Mouse (Mus musculus): ENCODE measurements at regions not wholly inside any gene's neighbourhood (a gene's known extent, or its start where the extent isn't known, plus 50 kb on each side); places are given as distances from the start of the nearest gene placed in this dataset.

DNA sequence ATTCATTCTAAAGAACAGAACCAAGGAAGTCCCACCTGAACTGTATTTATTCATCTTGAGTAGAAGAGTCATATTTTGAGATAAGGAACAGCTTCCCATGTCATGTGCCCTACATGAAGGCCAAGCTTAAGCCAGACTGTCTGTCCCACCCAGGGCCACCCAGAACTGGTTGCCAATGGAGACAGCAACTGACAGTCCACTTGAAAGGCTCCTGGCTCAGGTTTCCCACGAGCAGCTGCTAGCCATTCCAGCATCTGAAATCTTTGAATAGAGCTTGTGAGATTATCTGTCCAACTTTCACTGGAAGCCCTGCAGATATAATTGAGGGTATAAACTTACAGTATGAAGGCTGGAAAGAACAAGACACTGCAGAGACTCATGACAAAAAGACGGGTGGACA, 1510.6 kb downstream of the Slc22a22 start:
- no peak for DNase-seq (ENCODE audit: low spot score)
- Histone ChIP-seq H3K9ac (no peak overlapping the region), H3K4me2 (replicated peaks) (no peak overlapping the region), H3K36me3 (replicated peaks; ENCODE audit: control insufficient read depth, insufficient read depth) (no peaks in the 10 kb centered on the region), H3K4me3 (replicated peaks; ENCODE audit: low read length) (no peak overlapping the region), H3K4me1 (replicated peaks; ENCODE audit: control insufficient read depth, insufficient read depth, low read length) (no peaks in the 10 kb centered on the region), H3K27ac (no peak overlapping the region), H3K27me3 (ENCODE audit: control insufficient read depth, insufficient read depth, low read length) (no peaks in the 10 kb centered on the region), H3K9me3 (ENCODE audit: control insufficient read depth, low read length) (no peaks in the 10 kb centered on the region)
- no peak for ATAC-seq (ENCODE audit: low FRiP score)
- 30% methylated on average over 2 of the region's 2 CpGs for WGBS

DNA sequence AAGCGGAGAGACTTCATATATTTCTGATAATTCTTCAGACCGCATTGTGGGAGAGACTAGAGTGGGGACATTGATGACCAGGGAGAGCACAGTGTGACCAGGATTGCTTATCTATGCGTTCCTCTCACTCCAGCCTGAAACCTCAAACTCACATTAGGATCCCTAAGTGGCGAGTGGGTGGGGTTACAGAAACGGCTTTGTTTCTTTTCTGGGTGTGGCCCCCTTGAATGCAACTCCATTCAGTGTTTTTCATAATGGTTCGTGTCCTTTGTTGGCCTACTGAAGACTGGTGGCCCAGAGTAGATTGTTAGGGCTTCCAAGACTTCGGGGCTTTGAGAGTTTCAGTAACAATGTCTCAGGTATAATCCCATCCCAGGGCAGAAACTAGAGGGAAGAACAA, 1512.1 kb downstream of the Slc22a22 start:
- Histone ChIP-seq H3K27me3 (ENCODE audit: control insufficient read depth, insufficient read depth, low read length) (no peaks in the 10 kb centered on the region), H3K4me2 (replicated peaks) (no peak overlapping the region), H3K4me1 (replicated peaks; ENCODE audit: control insufficient read depth, insufficient read depth, low read length) (no peaks in the 10 kb centered on the region), H3K36me3 (replicated peaks; ENCODE audit: control insufficient read depth, insufficient read depth) (no peaks in the 10 kb centered on the region), H3K4me3 (replicated peaks; ENCODE audit: low read length) (no peak overlapping the region), H3K27ac (no peak overlapping the region), H3K9me3 (ENCODE audit: control insufficient read depth, low read length) (no peaks in the 10 kb centered on the region), H3K9ac (no peak overlapping the region)
- DNase-seq (ENCODE audit: low spot score) (no peak), ATAC-seq (ENCODE audit: low FRiP score) (no peak)
- 73% methylated on average over 7 of the region's 7 CpGs for WGBS

DNA sequence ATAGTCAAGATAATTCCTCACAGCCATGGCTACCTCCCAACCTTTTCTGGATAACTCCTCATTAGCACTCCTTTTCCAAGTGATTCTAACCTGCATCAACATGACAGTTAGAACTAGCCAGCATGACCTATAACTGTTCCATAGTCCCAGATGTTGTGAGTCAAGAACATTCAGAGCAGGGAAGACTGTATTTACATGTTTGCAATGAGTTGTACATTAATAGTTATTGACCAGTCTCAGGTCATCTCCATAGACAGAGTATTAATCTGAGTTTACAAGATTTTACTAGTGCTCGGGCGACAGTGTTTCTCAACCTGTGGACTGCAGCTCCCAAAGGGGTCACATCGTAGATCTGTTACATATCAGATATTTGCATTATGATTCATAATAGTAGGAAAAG, 1515.3 kb downstream of the Slc22a22 start:
- DNase-seq (ENCODE audit: low spot score) (no peak), ATAC-seq (ENCODE audit: low FRiP score) (no peak)
- Histone ChIP-seq H3K9ac (no peak overlapping the region), H3K36me3 (replicated peaks; ENCODE audit: control insufficient read depth, insufficient read depth) (no peaks in the 10 kb centered on the region), H3K4me2 (replicated peaks) (no peak overlapping the region), H3K4me3 (replicated peaks; ENCODE audit: low read length) (no peak overlapping the region), H3K27ac (no peak overlapping the region), H3K27me3 (ENCODE audit: control insufficient read depth, insufficient read depth, low read length) (no peaks in the 10 kb centered on the region), H3K4me1 (replicated peaks; ENCODE audit: control insufficient read depth, insufficient read depth, low read length) (no peaks in the 10 kb centered on the region), H3K9me3 (ENCODE audit: control insufficient read depth, low read length) (no peaks in the 10 kb centered on the region)
- 99% methylated on average over 3 of the region's 3 CpGs for WGBS
